Mouse (Mus musculus) brown adipose tissue, adult 24 weeks (tissue): ENCODE data around the gene Cenpa. TPM values are rescaled to one million over a fixed set of nuclear protein-coding genes. Genes with fewer than 3 reads are reported as not detected.
"Not testable (repeated sequence)": the region's sequence is repeated elsewhere in the genome, so short reads cannot be mapped to it uniquely, and the experiment has no call there.

Source experiments
- H3K27ac ChIP-seq: fragments of 200-500 bp; replicated peaks from 2 replicates; pipeline ENCODE4 v1.5.1; 2012; ENCODE audit warnings: low read depth, mild to moderate bottlenecking, low read length
- H3K4me1 ChIP-seq: fragments of 200-500 bp; 2 replicates; pipeline ENCODE4 v1.6.1; 2012; ENCODE audit warnings: low read length, mixed read lengths; ENCODE audit not compliant: control insufficient read depth, insufficient read depth, insufficient read length
- H3K4me3 ChIP-seq: fragments of 200-500 bp; 2 replicates; pipeline ENCODE4 v1.5.1; 2012; ENCODE audit warnings: low read depth, mild to moderate bottlenecking, low read length, moderate library complexity; ENCODE audit not compliant: insufficient read depth
- polyA plus RNA-seq: library from polyadenylated mRNA; stranded (reverse); fragments of >200 nt; gene quantifications from 2 replicates; pipeline ENCODE4 v1.2.4, GENCODE M21; 2012; ENCODE audit not compliant: missing spikeins, insufficient read depth, insufficient read length

The Cenpa gene
- polyA plus RNA-seq, 1 experiment: 13.7 TPM

- Histone ChIP-seq H3K4me1 (no peaks in the 10 kb centered on the region), H3K4me3 (no peak overlapping the region), H3K27ac (no peak overlapping the region)
Measured at GRCm38 (mm10) chr5:30679593-30679992, 13.0 kb downstream of the Cenpa start.

GRCm38 (mm10) chr5:30681970-30682369 lies 15.4 kb downstream of the Cenpa start:
- no peaks in the 10 kb centered on the region for H3K4me1 ChIP-seq
- no peak overlapping the region for H3K4me3 ChIP-seq
- no peak overlapping the region for H3K27ac ChIP-seq

GRCm38 (mm10) chr5:30682967-30683600 lies 16.5 kb downstream of the Cenpa start:
- Histone ChIP-seq H3K27ac (no peak overlapping the region), H3K4me3 (no peak overlapping the region), H3K4me1 (no peaks in the 10 kb centered on the region)

GRCm38 (mm10) chr5:30683993-30684392 lies 17.4 kb downstream of the Cenpa start:
- Histone ChIP-seq H3K4me1 (no peaks in the 10 kb centered on the region), H3K27ac (no peak overlapping the region), H3K4me3 (no peak overlapping the region)

GRCm38 (mm10) chr5:30686781-30687180 lies 20.2 kb downstream of the Cenpa start:
- H3K4me1 ChIP-seq: no peaks in the 10 kb centered on the region
- H3K27ac ChIP-seq: no peak overlapping the region
- no peak overlapping the region for H3K4me3 ChIP-seq

GRCm38 (mm10) chr5:30700361-30701000 lies 33.9 kb downstream of the Cenpa start:
- Histone ChIP-seq H3K4me3 (no peak overlapping the region), H3K27ac (no peak overlapping the region), H3K4me1 (no peaks in the 10 kb centered on the region)

- not testable (repeated sequence) for H3K4me1 ChIP-seq, H3K27ac ChIP-seq, H3K4me3 ChIP-seq
Measured at GRCm38 (mm10) chr5:30701373-30701772, 34.8 kb downstream of the Cenpa start.

DNA sequence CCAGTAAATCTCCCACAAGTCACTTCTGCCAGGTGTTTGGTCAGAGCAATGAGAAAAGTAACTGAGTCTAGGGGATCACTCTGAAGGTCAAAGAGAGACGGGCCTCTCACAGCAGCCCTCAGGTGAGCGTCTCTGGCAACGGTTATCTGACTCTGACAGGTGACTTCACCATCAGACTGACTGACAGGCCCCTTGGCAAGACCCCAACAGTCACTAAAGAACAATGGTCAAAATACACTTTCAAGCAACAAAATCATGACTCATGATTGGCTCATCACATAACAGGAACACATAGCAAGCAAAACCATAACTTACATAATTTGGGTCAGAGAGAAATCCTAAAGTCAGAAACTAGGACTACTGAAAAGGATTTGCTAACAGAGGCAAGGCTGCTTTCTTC lies 35.3 kb downstream of the Cenpa start:
- H3K27ac ChIP-seq: no peak overlapping the region
- H3K4me1 ChIP-seq: no peaks in the 10 kb centered on the region
- H3K4me3 ChIP-seq: no peak overlapping the region

GRCm38 (mm10) chr5:30709744-30710383 lies 43.3 kb downstream of the Cenpa start:
- Histone ChIP-seq H3K4me1 (0 out of 2 replicates have a peak, but pooled peaks cover 3% of the 10 kb centered on the region), H3K27ac (no peak overlapping the region), H3K4me3 (no peak overlapping the region)

DNA sequence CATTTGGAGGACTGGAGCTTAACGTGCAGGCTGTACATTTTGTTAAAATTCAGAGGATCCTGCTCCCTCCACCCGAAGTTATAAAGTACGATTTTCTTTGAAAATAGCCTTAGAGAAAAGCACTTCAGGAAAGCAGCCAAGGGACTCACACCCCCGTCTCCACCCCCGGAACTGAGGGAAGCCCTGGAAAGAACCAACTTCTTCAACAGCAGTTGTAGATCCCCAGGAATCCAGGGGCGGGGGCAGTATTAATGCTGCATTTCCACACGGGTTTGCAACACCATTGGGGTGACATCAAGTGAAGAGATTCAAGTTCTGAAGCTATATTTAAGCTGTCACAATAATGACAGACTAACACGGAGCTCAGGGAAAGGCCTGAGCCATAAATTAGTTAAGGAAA lies 43.9 kb downstream of the Cenpa start:
- 0 out of 2 replicates have a peak, but pooled peaks cover 3% of the 10 kb centered on the region for H3K4me1 ChIP-seq
- H3K4me3 ChIP-seq: no peak overlapping the region
- H3K27ac ChIP-seq: no peak overlapping the region

GRCm38 (mm10) chr5:30711147-30712001 lies 44.8 kb downstream of the Cenpa start, which contains the start of gene Dpysl5:
Gene Dpysl5 (plus strand): TSS chr5:30711564.
- Histone ChIP-seq H3K4me3 (peak within 1 kb of the TSS; percentile 61), H3K27ac (no peak within 1 kb of the TSS), H3K4me1 (0 out of 2 replicates have a peak, but pooled peaks cover 3% of the 10 kb centered on the region)

DNA sequence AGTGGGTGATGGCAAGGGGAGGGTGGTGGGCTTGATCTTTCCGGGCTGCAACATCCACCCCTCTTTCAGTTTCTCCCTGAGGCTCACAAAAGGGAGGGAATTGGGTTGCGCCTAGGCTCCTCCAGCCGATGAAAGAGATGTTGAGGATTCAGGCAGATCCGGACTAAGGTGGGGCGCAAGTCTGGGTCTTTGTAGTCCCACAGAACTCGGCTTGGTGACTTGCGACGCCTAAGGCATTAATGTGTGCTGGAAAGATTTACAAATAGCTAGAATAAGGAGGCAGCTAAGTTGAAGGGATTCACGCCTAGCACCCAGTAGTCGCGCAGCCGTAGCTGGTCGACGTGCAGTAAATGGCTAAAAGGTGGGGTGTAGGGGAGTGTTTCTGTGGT lies 45.4 kb downstream of the Cenpa start:
- H3K4me3 ChIP-seq: peak overlapping the region; percentile 61
- 0 out of 2 replicates have a peak, but pooled peaks cover 3% of the 10 kb centered on the region for H3K4me1 ChIP-seq
- H3K27ac ChIP-seq: no peak overlapping the region

DNA sequence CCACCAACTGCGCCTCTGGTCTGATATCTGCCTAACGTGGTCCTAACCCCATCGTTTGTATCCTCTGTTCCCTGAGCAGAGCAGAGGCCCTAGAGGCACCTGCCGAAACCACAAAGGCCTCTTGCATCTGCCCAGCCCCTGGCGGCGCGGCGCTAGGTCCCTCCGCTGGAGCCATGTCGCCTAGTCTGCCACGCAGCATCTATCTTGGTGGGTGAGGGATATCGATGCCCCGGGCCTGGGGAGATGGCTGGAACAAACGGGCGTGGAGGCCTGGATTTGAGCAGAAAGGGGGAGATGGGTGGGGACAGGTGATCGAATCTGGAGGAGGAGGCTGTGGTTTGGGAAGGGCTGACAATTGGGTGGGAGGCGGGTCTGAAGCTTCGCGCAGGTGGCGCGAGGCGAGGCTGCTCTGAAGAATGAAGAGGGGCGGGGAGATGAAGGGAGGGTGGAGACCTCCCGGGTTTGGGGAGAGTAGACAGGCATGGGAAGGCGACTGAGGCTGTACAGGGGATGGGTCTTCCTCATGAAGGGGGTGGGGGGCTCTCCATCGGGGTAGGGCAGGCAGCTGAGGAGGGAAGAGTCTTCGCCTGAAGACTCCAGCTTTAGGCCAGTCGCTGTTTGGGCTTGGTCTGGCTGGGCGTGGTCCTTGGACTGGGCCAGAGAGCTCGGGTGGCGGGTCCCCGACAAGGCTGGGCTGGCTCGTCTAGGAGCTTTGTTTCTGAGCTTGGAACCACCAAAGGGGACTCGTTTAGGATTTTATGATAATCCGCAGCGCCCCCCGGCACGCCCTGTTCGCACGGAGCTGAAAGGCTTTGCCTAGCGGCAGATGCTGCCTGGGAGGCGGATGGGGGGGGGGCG lies 46.1 kb downstream of the Cenpa start:
- 0 out of 2 replicates have a peak, but pooled peaks cover 3% of the 10 kb centered on the region for H3K4me1 ChIP-seq
- H3K4me3 ChIP-seq: peak overlapping the region; percentile 61
- no peak overlapping the region for H3K27ac ChIP-seq

- Histone ChIP-seq H3K4me1 (0 out of 2 replicates have a peak, but pooled peaks cover 3% of the 10 kb centered on the region), H3K27ac (no peak overlapping the region), H3K4me3 (no peak overlapping the region)
Measured at GRCm38 (mm10) chr5:30713299-30713675, 46.7 kb downstream of the Cenpa start.
